Comparison of ENCODE assay signal across 15 mouse cellular contexts in the genomic region with DNA sequence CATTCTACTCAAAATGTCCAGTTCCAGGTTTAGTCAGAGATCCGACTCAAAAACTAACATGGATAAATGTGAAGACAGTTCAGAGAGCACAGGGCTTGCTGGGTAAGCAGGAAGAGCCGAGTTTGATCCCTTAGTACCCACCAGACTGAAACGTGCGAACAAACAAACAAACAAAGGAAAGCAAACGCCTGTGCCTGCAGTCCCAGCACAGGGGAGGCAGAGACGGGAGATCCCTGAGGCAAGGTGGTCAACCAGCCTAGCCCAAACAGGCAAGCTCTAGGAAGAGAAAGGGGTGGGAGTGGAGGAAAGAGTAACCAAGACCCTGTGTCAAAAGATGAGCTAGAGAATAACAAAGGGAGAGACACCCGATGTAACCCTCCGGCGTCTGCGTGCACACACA.
"Had no signal": no experiment of that assay in that cellular context is flagged by ENCODE, and none has a peak within 500 bp of the region (broad histone marks: within the 10 kb centered on the region; RNA-seq: fewer than 3 reads in every experiment).

No protein-coding gene starts in this region.

- H3K27me3 ChIP-seq: neural tube, embryonic 13.5 days; neural tube, embryonic 15.5 days; stomach, embryonic 15.5 days had no signal

- DNase-seq: retina, postnatal 1 day; right cerebral cortex, adult 18-20 months; right cerebral cortex, postnatal 14 days; right cerebral cortex, postnatal 25 days; right cerebral cortex, postnatal 4 days; spleen, adult 18-20 months; thymus, adult 18-20 months; thymus, adult 2 months; thymus, postnatal 25 days; thymus, postnatal 36 days; thymus, postnatal 4 days had no signal

- H3K9me3 ChIP-seq: neural tube, embryonic 13.5 days; stomach, embryonic 15.5 days had no signal

- H3K27ac ChIP-seq: neural tube, embryonic 13.5 days; neural tube, embryonic 15.5 days; stomach, embryonic 15.5 days; stomach, postnatal 0 days had no signal

- H3K4me2 ChIP-seq: neural tube, embryonic 13.5 days; neural tube, embryonic 15.5 days; stomach, embryonic 15.5 days had no signal

- H3K4me3 ChIP-seq: neural tube, embryonic 13.5 days; neural tube, embryonic 15.5 days; stomach, embryonic 15.5 days had no signal

- H3K4me1 ChIP-seq: neural tube, embryonic 13.5 days; stomach, embryonic 15.5 days had no signal

- H3K9ac ChIP-seq: neural tube, embryonic 13.5 days; neural tube, embryonic 15.5 days; stomach, embryonic 15.5 days had no signal

- H3K36me3 ChIP-seq: neural tube, embryonic 13.5 days; neural tube, embryonic 15.5 days; stomach, embryonic 15.5 days had no signal
